In the genomic region with DNA sequence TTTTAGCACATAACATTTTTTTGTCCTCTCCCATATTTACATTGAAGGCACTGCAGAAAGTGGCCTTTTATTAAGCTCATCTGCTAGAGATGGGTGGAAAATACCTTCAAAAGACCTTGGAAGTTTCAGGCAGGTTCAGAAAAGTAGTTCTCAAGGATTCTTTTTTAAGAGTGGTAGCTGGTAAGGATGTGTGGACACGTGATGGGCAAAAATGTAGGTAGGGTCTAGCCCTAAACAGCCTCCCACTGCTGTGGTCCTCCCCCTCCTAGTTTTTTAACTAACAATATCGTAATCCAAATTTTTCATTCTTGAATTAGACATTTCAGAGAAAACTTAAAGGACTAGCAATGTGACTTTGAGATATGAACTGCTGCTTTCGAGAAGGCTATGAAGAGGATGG, we compare ENCODE assay signal across 8 mouse cellular contexts. TPM values are rescaled to one million over a fixed set of nuclear protein-coding genes. Genes with fewer than 3 reads are reported as not detected.
DNase-seq lines count a peak whose midpoint lies in the region; ATAC-seq and TF ChIP-seq lines count a peak whose summit lies in the region.

No protein-coding gene starts in this region.

- intact Hi-C loops in heart, postnatal 14 days (cut with DNase I), result loop anchor here (2.0 kb wide), 2 partner anchors 62 to 118 kb away; a partner anchor contains a TSS

- H3K27me3 ChIP-seq in heart, embryonic 10.5 days (ENCODE audit: insufficient read depth, poor library complexity, severe bottlenecking), result no peaks in the 10 kb centered on the region
- no peaks in the 10 kb centered on the region for H3K27me3 ChIP-seq in C2C12 (ENCODE audit: control insufficient read depth, insufficient read depth, insufficient read length)
- no peaks in the 10 kb centered on the region for H3K27me3 ChIP-seq in forebrain, embryonic 12.5 days
- no peaks in the 10 kb centered on the region for H3K27me3 ChIP-seq in liver, embryonic 13.5 days

- 0 out of 2 replicates have a peak, but pooled peaks cover 3% of the 10 kb centered on the region for H3K36me3 ChIP-seq in heart, embryonic 10.5 days
- H3K36me3 ChIP-seq in C2C12 (ENCODE audit: control insufficient read depth, insufficient read depth), result peaks cover 9% of the 10 kb centered on the region
- no peaks in the 10 kb centered on the region; the same call in 1 of the 2 replicates for H3K36me3 ChIP-seq in forebrain, embryonic 12.5 days (replicated peaks)
- H3K36me3 ChIP-seq in liver, embryonic 13.5 days, result peaks cover 13% of the 10 kb centered on the region

- peaks cover 12% of the 10 kb centered on the region; the same call in 1 of the 2 replicates for H3K4me1 ChIP-seq in heart, embryonic 10.5 days
- H3K4me1 ChIP-seq in forebrain, embryonic 12.5 days, result peaks cover 22% of the 10 kb centered on the region
- H3K4me1 ChIP-seq in liver, embryonic 13.5 days (replicated peaks), result peaks cover 34% of the 10 kb centered on the region

- H3K79me2 ChIP-seq in C2C12 (ENCODE audit: control insufficient read depth, insufficient read depth), result peaks cover 40% of the 10 kb centered on the region

- peak overlapping the region; percentile 100 for H3K27ac ChIP-seq in heart, embryonic 10.5 days
- H3K27ac ChIP-seq in forebrain, embryonic 12.5 days, result peak overlapping the region; percentile 100
- H3K27ac ChIP-seq in liver, embryonic 13.5 days, result peak overlapping the region; percentile 82

- ATAC-seq in forebrain, embryonic 12.5 days (ENCODE audit: low FRiP score), result 0 out of 2 replicates have a peak, but pooled peaks have one; percentile 5
- no peak for ATAC-seq in liver, embryonic 13.5 days (ENCODE audit: low read depth)

- 18% methylated on average over 3 of the region's 3 CpGs for whole genome bisulfite sequencing in heart, embryonic 10.5 days
- 16% methylated on average over 3 of the region's 3 CpGs for WGBS in forebrain, embryonic 12.5 days
- WGBS in liver, embryonic 13.5 days (ENCODE audit: insufficient replicate concordance), result 19% methylated on average over 3 of the region's 3 CpGs

- peak overlapping the region; percentile 56 for H3K4me2 ChIP-seq in forebrain, embryonic 12.5 days
- peak overlapping the region; percentile 74 for H3K4me2 ChIP-seq in liver, embryonic 13.5 days

- DNase-seq in heart, embryonic 10.5 days (ENCODE audit: low spot score), result peak; percentile 58
- DNase-seq in heart, postnatal 14 days, result no peak
- no peak for DNase-seq in liver, embryonic 13.5 days
- DNase-seq in layer of hippocampus, postnatal 36 days, result no peak
- DNase-seq in layer of hippocampus, adult 11-12 months (ENCODE audit: low spot score), result no peak
- DNase-seq in cerebellum, adult 8-10 months, result no peak

- peaks cover 33% of the 10 kb centered on the region for H3K79me3 ChIP-seq in C2C12 (ENCODE audit: low read depth)

- peak overlapping the region; percentile 93 for H3K4me3 ChIP-seq in heart, embryonic 10.5 days
- H3K4me3 ChIP-seq in C2C12 (ENCODE audit: insufficient read depth, poor library complexity, severe bottlenecking), result peak overlapping the region; percentile 36
- H3K4me3 ChIP-seq in forebrain, embryonic 12.5 days (replicated peaks), result peak overlapping the region; percentile 98
- H3K4me3 ChIP-seq in liver, embryonic 13.5 days (replicated peaks), result peak overlapping the region; percentile 94

- no peaks in the 10 kb centered on the region for H3K9me3 ChIP-seq in heart, embryonic 10.5 days
- no peaks in the 10 kb centered on the region for H3K9me3 ChIP-seq in forebrain, embryonic 12.5 days
- no peaks in the 10 kb centered on the region for H3K9me3 ChIP-seq in liver, embryonic 13.5 days (replicated peaks)

- no peak for TF ChIP-seq CTCF in C2C12 (IDR thresholded peaks at IDR 0.05; ENCODE audit: control insufficient read depth, insufficient read depth, insufficient read length)

- H3K9ac ChIP-seq in forebrain, embryonic 12.5 days, result peak overlapping the region; percentile 63
- peak overlapping the region; percentile 82 for H3K9ac ChIP-seq in liver, embryonic 13.5 days

- peak overlapping the region; percentile 70 for H3ac ChIP-seq in C2C12 (ENCODE audit: control insufficient read depth, insufficient read length, low read depth)

TF ChIP-seq in C2C12, 6 proteins besides CTCF, POLR2A, EP300 and RAD21:
- TF ChIP-seq USF1 (IDR thresholded peaks at IDR 0.05; ENCODE audit: low read depth) (peak; percentile 82), MAX (IDR thresholded peaks at IDR 0.05) (no peak), MYOD1 (IDR thresholded peaks at IDR 0.05; ENCODE audit: control insufficient read depth, insufficient read length, low read depth) (no peak)

RNA-seq across cellular contexts. Expression of a gene that starts 0.7 kb away (rescaled TPM):
- polyA plus RNA-seq in heart, embryonic 10.5 days (2016; fragmentation: Nextera tagmentation; extraction: Ambion mirVana), result 15.0 and 25.3 TPM in 2 replicates
- 10 to 100 TPM; 54.6 to 57.1 TPM for total RNA-seq in heart, postnatal 14 days (2021)
- polyA plus RNA-seq in C2C12 (2012; fragmentation: generic; extraction: Trizol), result 19.2 TPM
- 26.0 and 27.2 TPM in 2 replicates for polyA plus RNA-seq in forebrain, embryonic 12.5 days (2016; fragmentation: Nextera tagmentation; extraction: Ambion mirVana)
- polyA plus RNA-seq in liver, embryonic 13.5 days (2015; fragmentation: Nextera tagmentation; extraction: Ambion mirVana), result 4.4 and 5.9 TPM in 2 replicates
- 10 to 100 TPM; 67.8 to 76.0 TPM for total RNA-seq in layer of hippocampus, postnatal 36 days (2021)

Comparison
In these comparisons a context has a peak if more than half of its experiments do, and no peak if none do; other contexts are left out.
1. H3K4me3 ChIP-seq: peak in every context shown above with its lines; median percentile 98 in forebrain, embryonic 12.5 days; 94 in liver, embryonic 13.5 days; 93 in heart, embryonic 10.5 days; 36 in C2C12.